Mouse (Mus musculus) retina, adult 2 months (tissue): ENCODE data around the gene D10Jhu81e.
"Not testable (repeated sequence)": the region's sequence is repeated elsewhere in the genome, so short reads cannot be mapped to it uniquely, and the experiment has no call there.

Experiments used
- DNase-seq: peaks from one replicate; pipeline ENCODE4 v3.0.0-alpha.2; 2012; ENCODE audit warnings: low read depth, low spot score

The D10Jhu81e gene

GRCm38 (mm10) chr10:78134400-78134799 is 35.2 kb downstream of the D10Jhu81e start:
- no peak for DNase-seq

DNA sequence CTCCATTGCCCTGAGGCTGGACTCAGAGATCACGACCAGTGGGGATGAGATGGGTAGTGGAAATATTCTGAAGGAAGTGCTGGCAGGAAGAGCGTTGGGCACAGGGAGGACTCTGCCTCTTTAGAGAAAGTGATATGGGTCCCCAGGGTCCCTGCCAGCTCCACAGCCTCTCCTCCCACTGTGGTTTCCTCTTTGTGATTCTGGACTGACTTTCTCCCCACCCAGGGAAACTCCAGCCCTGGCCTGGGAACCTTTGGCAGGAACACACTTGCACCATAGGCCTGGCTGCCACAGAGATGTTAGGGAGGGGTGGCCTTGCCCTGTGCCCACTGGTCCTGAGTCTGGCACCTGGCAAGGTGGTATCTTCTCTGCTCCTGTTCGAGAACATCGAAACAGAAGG is 39.6 kb downstream of the D10Jhu81e start:
- DNase-seq: no peak

- no peak for DNase-seq
Observed at GRCm38 (mm10) chr10:78129423-78129822, 40.2 kb downstream of the D10Jhu81e start.

DNA sequence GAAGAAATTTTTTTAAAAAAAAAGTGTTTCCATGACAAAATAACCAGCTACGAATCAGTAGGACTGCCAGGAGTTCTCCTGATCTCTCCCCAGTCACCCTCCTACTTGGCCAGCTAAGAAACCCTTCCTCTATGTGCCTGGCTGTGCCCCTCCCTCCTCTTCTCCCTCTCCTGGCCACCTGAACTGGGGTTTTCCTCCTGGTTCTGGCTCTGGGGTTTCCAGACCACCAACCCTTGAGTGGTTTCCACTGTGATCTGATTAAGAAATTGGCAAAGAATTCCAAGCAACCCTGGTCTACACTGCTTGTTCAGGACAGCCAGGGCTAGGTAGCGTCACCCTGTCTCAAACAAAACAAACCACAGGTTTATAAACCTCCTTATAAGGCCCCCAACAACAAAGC is 40.9 kb downstream of the D10Jhu81e start:
- DNase-seq: no peak

DNA sequence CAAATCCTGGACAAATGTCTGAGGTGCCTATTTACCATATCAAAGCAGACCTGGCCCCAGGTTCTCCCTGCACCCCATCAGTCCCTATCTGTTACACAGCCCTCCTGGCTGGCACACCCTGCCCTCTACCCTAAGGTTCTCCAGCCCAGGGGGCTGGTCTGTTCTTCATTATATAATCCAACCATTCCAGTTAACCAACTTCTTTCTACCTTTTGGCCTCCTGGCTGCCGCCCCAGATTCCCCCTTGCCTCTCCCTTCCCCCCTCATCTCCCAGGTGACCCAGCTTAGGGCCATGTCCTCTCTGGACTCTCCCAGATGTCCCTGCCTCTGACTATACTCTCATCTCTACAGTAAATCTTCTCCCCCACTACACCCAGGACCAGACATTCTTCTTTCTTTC is 41.7 kb downstream of the D10Jhu81e start:
- DNase-seq: no peak

- no peak for DNase-seq
Observed at GRCm38 (mm10) chr10:78127046-78127870, 42.3 kb downstream of the D10Jhu81e start.

DNA sequence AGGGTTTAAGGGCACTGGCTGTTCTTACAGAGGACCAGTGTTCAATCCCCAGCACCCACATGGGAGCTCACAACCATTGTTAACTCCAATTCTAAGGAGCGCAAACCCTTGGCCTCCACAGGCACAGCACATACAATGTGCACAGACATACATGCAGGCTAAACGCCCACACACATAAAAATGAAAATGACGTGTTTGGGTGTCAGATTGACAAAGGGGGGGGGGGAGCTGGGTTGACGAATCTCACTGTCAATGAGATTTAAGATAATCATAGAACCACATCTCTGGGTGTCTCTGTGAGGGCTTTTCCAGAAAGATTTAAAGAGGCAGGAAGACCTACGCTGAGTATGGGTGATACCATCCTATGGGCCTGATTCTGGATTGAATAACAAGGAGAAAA is 43.3 kb downstream of the D10Jhu81e start:
- DNase-seq: no peak

DNA sequence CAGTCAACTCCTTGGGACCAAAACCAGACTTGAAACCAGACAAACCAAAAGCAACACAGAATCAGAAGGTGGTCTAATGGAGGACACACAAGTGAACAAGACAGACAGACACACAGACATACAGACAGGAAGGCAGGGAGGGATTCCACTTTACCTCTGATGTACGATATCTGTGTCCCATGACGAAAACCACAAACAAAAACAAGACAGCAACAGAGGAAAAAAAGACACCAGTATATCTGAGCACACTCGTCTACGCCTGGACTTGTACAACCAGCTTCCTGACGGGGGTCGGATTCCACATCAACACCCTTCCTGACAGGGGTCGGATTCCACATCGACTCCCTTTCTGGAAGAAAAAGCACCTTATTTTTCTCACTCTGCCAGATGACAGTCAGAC is 44.5 kb downstream of the D10Jhu81e start:
- DNase-seq: not testable (repeated sequence)

GRCm38 (mm10) chr10:78124137-78124536 is 45.4 kb downstream of the D10Jhu81e start:
- DNase-seq: not testable (repeated sequence)

- no peak for DNase-seq
Observed at GRCm38 (mm10) chr10:78119422-78119821, 50.2 kb downstream of the D10Jhu81e start.

GRCm38 (mm10) chr10:78115153-78115552 is 54.4 kb downstream of the D10Jhu81e start:
- no peak for DNase-seq

- no peak for DNase-seq
Observed at GRCm38 (mm10) chr10:78114521-78115092, 55.0 kb downstream of the D10Jhu81e start.
